Mouse (Mus musculus): ENCODE measurements around the gene Abcb6. TPM values are rescaled to one million over a fixed set of nuclear protein-coding genes. Genes with fewer than 3 reads are reported as not detected.
A peak's percentile ranks its signal among the peaks of the same experiment; 100 is the strongest.

Gene Abcb6
- total and polyA plus RNA-seq, 2 experiments from 2014 or later: 17.6 to 36.0 TPM

DNA sequence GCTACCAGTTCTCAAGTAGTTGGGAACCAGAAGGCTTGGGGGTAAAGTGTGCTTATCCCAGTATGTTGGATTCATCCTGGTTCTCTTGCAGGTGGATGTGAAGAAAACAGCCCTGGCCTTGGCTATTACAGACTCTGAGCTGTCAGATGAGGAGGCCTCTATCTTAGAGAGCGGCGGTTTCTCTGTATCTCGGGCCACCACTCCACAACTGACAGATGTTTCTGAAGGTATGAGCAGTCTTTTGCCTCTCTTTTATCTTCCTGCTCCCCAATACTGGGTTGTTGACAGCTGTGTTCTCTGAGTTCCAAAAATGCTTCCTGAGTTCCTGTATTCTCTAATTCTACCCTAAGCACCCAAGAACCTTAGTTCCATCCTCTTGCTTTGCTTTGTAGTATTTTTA, 34.6 kb downstream of the Abcb6 start:
- peaks cover 53% of the 10 kb centered on the region for H3K36me3 ChIP-seq (replicated peaks; ENCODE audit: control insufficient read depth, insufficient read depth, low read length)
- H3K9me3 ChIP-seq (replicated peaks; ENCODE audit: control insufficient read depth, low read length): no peaks in the 10 kb centered on the region
- no peaks in the 10 kb centered on the region for H3K27me3 ChIP-seq (ENCODE audit: control insufficient read depth, insufficient read depth, low read length)
- no peak overlapping the region for H3K27ac ChIP-seq (ENCODE audit: low read depth)
- no peak overlapping the region for H3K9ac ChIP-seq (replicated peaks; ENCODE audit: low read depth, low read length)
- no peak overlapping the region for H3K4me3 ChIP-seq (ENCODE audit: low read depth, low read length)
- no peak for ATAC-seq (ENCODE audit: insufficient read depth, low read depth)
- DNase-seq (ENCODE audit: low spot score): no peak
- H3K4me2 ChIP-seq (ENCODE audit: low read depth, low read length): no peak overlapping the region
- WGBS: 93% methylated on average over 3 of the region's 3 CpGs
- H3K4me1 ChIP-seq (ENCODE audit: control insufficient read depth, insufficient read depth): peaks cover 10% of the 10 kb centered on the region
- no peak for TF ChIP-seq EP300 (IDR thresholded peaks at IDR 0.05; ENCODE audit: low read depth)

DNA sequence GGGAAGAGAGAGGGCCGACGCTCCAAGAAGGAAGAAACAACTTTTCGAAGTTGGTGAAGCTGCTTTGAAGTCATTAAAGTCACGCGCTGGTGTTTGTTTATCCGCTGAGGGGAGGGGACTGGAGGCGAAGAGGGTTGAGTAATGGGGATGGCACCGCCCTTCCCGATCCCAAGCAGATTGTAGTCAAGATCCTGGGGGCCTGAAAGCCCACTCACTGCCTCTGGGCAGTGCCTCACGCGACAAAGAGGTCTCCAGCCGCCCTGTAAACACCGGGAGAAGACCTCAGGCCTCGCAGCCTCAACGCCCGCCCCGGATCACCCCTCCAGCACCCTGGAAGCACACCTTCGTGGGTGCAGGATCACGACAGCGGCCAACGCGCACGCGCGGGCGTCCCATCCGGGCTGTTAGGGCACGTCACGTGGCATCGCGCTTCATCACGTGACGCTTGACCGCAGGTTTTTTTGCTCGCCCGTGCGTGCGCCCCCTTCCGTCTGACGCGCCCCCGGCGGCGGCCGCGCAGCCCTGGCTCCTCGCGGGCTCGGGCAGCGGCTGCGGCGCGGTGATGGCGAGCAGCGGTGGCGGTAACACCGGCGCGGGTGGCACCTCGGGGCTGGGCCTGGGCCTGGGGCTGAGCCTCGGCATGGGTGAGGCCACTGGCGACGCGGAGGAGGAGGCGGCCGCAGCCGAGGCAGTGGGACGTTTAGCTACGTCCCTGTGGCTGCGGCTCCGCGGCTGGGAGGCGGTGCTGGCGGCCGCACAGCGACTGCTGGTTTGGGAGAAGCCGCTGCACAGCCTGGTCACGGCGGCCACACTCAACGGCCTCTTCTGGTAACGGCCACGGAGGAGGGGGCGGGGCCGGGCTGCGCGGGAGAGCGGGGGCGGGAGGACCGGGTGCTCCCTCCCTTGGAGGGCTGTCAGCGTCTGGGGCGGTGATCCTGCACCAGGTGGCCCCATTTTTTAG, 37.6 kb downstream of the Abcb6 start, which contains the start of the genes Cnppd1 and Retreg2:
TSS of gene Cnppd1 (minus strand) at position 411 of the 961 bp plus-strand sequence.
TSS of gene Retreg2 (plus strand) at position 478 of the 961 bp plus-strand sequence.
- Histone ChIP-seq H3K27me3 (ENCODE audit: control insufficient read depth, insufficient read depth, low read length) (no peaks in the 10 kb centered on the region), H3K4me3 (ENCODE audit: low read depth, low read length) (peak within 1 kb of the TSS; percentile 82), H3K4me1 (ENCODE audit: control insufficient read depth, insufficient read depth) (peaks cover 14% of the 10 kb centered on the region), H3K9me3 (replicated peaks; ENCODE audit: control insufficient read depth, low read length) (no peaks in the 10 kb centered on the region), H3K27ac (ENCODE audit: low read depth) (peak within 1 kb of the TSS; percentile 93), H3K4me2 (ENCODE audit: low read depth, low read length) (peak within 1 kb of the TSS; percentile 90), H3K36me3 (replicated peaks; ENCODE audit: control insufficient read depth, insufficient read depth, low read length) (peaks cover 60% of the 10 kb centered on the region), H3K9ac (replicated peaks; ENCODE audit: low read depth, low read length) (peak within 1 kb of the TSS; percentile 84)
- ATAC-seq (ENCODE audit: insufficient read depth, low read depth): peak; percentile 86
- WGBS: under 1% methylated on average over 82 of the region's 91 CpGs
- TF ChIP-seq CTCF (IDR thresholded peaks at IDR 0.05; ENCODE audit: low read depth) (peak; percentile 52), EP300 (IDR thresholded peaks at IDR 0.05; ENCODE audit: low read depth) (no peak)
- DNase-seq (ENCODE audit: low spot score): peak; percentile 92

DNA sequence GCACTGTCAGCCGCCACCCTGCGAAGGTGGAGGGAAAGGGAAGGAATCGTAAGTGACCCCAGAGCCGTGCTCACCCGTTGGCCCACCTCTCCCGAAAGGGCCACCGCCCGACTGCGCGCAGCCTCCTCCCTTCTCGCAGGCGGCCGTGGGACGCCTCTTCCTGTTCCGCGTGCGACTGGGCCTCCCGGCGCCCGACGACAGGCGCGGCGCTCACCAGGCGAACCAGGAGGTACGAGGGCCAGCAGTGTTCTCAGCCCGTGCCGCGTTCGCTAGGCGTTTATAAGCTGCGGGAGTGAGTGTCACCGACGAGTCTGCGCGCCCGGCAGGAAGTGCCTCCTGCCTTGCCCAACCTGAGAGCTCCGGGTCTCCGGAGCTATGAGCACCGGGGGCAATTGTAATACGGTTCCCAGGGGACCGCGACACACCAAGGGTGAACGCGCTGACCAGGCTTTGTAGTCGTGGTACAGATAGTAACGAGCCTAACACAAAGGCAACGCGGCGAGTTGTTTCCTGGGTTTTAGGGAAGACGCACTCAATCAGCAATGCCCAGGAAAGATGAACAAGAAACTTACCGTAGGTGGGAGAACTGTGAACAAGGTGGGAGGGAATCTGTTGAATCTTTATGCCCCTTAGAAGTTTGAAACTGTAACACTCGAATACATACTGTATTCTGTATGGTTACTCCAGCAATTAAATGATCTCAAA, 38.6 kb downstream of the Abcb6 start:
- H3K27ac ChIP-seq (ENCODE audit: low read depth): peak overlapping the region; percentile 93
- H3K9me3 ChIP-seq (replicated peaks; ENCODE audit: control insufficient read depth, low read length): no peaks in the 10 kb centered on the region
- no peaks in the 10 kb centered on the region for H3K27me3 ChIP-seq (ENCODE audit: control insufficient read depth, insufficient read depth, low read length)
- TF ChIP-seq EP300 (IDR thresholded peaks at IDR 0.05; ENCODE audit: low read depth) (no peak), CTCF (IDR thresholded peaks at IDR 0.05; ENCODE audit: low read depth) (no peak)
- peak overlapping the region; percentile 82 for H3K4me3 ChIP-seq (ENCODE audit: low read depth, low read length)
- peak overlapping the region; percentile 84 for H3K9ac ChIP-seq (replicated peaks; ENCODE audit: low read depth, low read length)
- H3K4me2 ChIP-seq (ENCODE audit: low read depth, low read length): peak overlapping the region; percentile 90
- H3K4me1 ChIP-seq (ENCODE audit: control insufficient read depth, insufficient read depth): peaks cover 14% of the 10 kb centered on the region
- WGBS: under 1% methylated on average over 53 of the region's 53 CpGs
- ATAC-seq (ENCODE audit: insufficient read depth, low read depth): peak; percentile 52
- peaks cover 60% of the 10 kb centered on the region for H3K36me3 ChIP-seq (replicated peaks; ENCODE audit: control insufficient read depth, insufficient read depth, low read length)
- DNase-seq (ENCODE audit: low spot score): peak; percentile 37

DNA sequence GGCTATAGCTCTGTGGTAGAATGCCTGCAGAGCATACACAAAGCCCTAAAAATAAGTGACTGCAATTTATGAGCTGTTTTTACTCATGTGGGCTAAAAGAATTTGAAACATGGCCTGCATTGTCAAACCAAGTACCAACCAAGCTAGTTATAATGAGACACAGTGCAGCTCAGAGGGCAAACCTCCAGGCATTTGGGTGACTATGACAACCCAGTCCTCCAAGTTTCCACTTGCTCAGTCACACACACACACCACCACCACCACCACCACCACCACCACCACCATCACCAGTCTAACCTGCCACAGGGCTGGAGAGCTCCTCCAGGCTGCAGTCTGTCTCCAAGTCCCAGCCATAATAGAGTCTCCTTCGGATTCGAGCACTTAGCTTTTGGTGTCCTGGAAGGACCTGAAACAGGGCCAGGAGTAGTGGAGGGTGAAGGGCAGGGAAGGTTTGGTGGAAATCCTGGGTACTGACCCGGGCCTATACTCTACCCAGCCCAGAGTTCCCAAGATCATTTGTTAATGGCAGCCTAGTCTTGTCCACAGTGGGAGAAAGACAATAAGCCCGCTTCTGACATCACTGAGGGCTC, 39.5 kb downstream of the Abcb6 start:
- H3K4me2 ChIP-seq (ENCODE audit: low read depth, low read length): peak overlapping the region; percentile 90
- DNase-seq (ENCODE audit: low spot score) (no peak), ATAC-seq (ENCODE audit: insufficient read depth, low read depth) (no peak)
- peak overlapping the region; percentile 93 for H3K27ac ChIP-seq (ENCODE audit: low read depth)
- H3K27me3 ChIP-seq (ENCODE audit: control insufficient read depth, insufficient read depth, low read length): no peaks in the 10 kb centered on the region
- peaks cover 14% of the 10 kb centered on the region for H3K4me1 ChIP-seq (ENCODE audit: control insufficient read depth, insufficient read depth)
- peak overlapping the region; percentile 84 for H3K9ac ChIP-seq (replicated peaks; ENCODE audit: low read depth, low read length)
- peaks cover 60% of the 10 kb centered on the region for H3K36me3 ChIP-seq (replicated peaks; ENCODE audit: control insufficient read depth, insufficient read depth, low read length)
- 47% methylated on average over 4 of the region's 4 CpGs for WGBS
- H3K9me3 ChIP-seq (replicated peaks; ENCODE audit: control insufficient read depth, low read length): no peaks in the 10 kb centered on the region
- TF ChIP-seq CTCF (IDR thresholded peaks at IDR 0.05; ENCODE audit: low read depth) (no peak), EP300 (IDR thresholded peaks at IDR 0.05; ENCODE audit: low read depth) (no peak)
- peak overlapping the region; percentile 82 for H3K4me3 ChIP-seq (ENCODE audit: low read depth, low read length)

DNA sequence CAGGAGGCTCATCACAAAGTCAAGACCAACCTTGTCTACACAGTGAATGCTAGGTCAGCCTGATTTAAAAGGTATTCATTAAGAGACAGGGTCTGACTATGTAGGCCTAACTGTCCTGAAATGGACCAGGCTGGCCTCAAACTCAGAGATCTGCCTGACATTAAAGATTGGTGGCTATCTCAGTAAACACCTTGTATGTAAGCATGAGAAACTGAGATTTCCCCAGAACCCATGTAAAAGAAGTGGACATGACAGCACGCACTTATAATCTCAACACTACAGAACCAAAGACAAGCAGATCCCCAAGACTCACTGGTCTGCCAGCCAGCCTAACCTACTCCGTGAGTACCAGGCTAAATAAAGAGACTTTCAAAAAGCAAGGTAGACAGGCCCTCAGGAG, 41.7 kb downstream of the Abcb6 start:
- H3K4me1 ChIP-seq (ENCODE audit: control insufficient read depth, insufficient read depth): peaks cover 14% of the 10 kb centered on the region
- H3K9ac ChIP-seq (replicated peaks; ENCODE audit: low read depth, low read length): no peak overlapping the region
- WGBS: 93% methylated on average over 2 of the region's 2 CpGs
- ATAC-seq (ENCODE audit: insufficient read depth, low read depth) (no peak), DNase-seq (ENCODE audit: low spot score) (no peak)
- H3K4me2 ChIP-seq (ENCODE audit: low read depth, low read length): no peak overlapping the region
- no peak overlapping the region for H3K27ac ChIP-seq (ENCODE audit: low read depth)
- H3K36me3 ChIP-seq (replicated peaks; ENCODE audit: control insufficient read depth, insufficient read depth, low read length): peaks cover 45% of the 10 kb centered on the region
- H3K4me3 ChIP-seq (ENCODE audit: low read depth, low read length): no peak overlapping the region
- H3K27me3 ChIP-seq (ENCODE audit: control insufficient read depth, insufficient read depth, low read length): no peaks in the 10 kb centered on the region
- H3K9me3 ChIP-seq (replicated peaks; ENCODE audit: control insufficient read depth, low read length): no peaks in the 10 kb centered on the region
- no peak for TF ChIP-seq CTCF (IDR thresholded peaks at IDR 0.05; ENCODE audit: low read depth)
- no peak for TF ChIP-seq EP300 (IDR thresholded peaks at IDR 0.05; ENCODE audit: low read depth)
